Mouse (Mus musculus): ENCODE measurements around the gene Shb. TPM values are rescaled to one million over a fixed set of nuclear protein-coding genes. Genes with fewer than 3 reads are reported as not detected.

The Shb gene
- polyA plus RNA-seq, 1 experiment: 36.9 TPM

GRCm38 (mm10) chr4:45528355-45529198 is 3.7 kb downstream of the Shb start:
- WGBS: 6% methylated on average over 21 of the region's 21 CpGs
- DNase-seq (ENCODE audit: low read depth, low spot score): no peak

GRCm38 (mm10) chr4:45527562-45528354 is 4.5 kb downstream of the Shb start:
- no peak for DNase-seq (ENCODE audit: low read depth, low spot score)
- 93% methylated on average over 2 of the region's 2 CpGs for WGBS

- no peak for DNase-seq (ENCODE audit: low read depth, low spot score)
- 84% methylated on average over 2 of the region's 2 CpGs for WGBS
Measured at GRCm38 (mm10) chr4:45526846-45527561, 5.3 kb downstream of the Shb start.

- no peak for DNase-seq (ENCODE audit: low read depth, low spot score)
- WGBS: 95% methylated on average over 3 of the region's 3 CpGs
Measured at GRCm38 (mm10) chr4:45526175-45526574, 6.1 kb downstream of the Shb start.

GRCm38 (mm10) chr4:45525541-45525940 is 6.7 kb downstream of the Shb start:
- 88% methylated on average over 3 of the region's 3 CpGs for WGBS
- DNase-seq (ENCODE audit: low read depth, low spot score): no peak

- 57% methylated on average over 4 of the region's 4 CpGs for WGBS
- no peak for DNase-seq (ENCODE audit: low read depth, low spot score)
Measured at GRCm38 (mm10) chr4:45524602-45525001, 7.7 kb downstream of the Shb start.

GRCm38 (mm10) chr4:45523360-45523759 is 8.9 kb downstream of the Shb start:
- DNase-seq (ENCODE audit: low read depth, low spot score): no peak
- 88% methylated on average over 6 of the region's 6 CpGs for WGBS

GRCm38 (mm10) chr4:45522956-45523355 is 9.3 kb downstream of the Shb start:
- DNase-seq (ENCODE audit: low read depth, low spot score): no peak

GRCm38 (mm10) chr4:45522583-45522900 is 9.7 kb downstream of the Shb start:
- WGBS: 85% methylated on average over 4 of the region's 4 CpGs
- DNase-seq (ENCODE audit: low read depth, low spot score): no peak

GRCm38 (mm10) chr4:45521705-45522582 is 10.3 kb downstream of the Shb start:
- no peak for DNase-seq (ENCODE audit: low read depth, low spot score)
- WGBS: 65% methylated on average over 9 of the region's 9 CpGs

- 38% methylated on average over 8 of the region's 8 CpGs for WGBS
- DNase-seq (ENCODE audit: low read depth, low spot score): no peak
Measured at GRCm38 (mm10) chr4:45520375-45520774, 11.9 kb downstream of the Shb start.

GRCm38 (mm10) chr4:45517399-45517798 is 14.9 kb downstream of the Shb start:
- no peak for DNase-seq (ENCODE audit: low read depth, low spot score)
- WGBS: 45% methylated on average over 4 of the region's 4 CpGs

- 83% methylated on average over 4 of the region's 4 CpGs for WGBS
- DNase-seq (ENCODE audit: low read depth, low spot score): no peak
Measured at GRCm38 (mm10) chr4:45515894-45516293, 16.4 kb downstream of the Shb start.

GRCm38 (mm10) chr4:45514406-45514805 is 17.9 kb downstream of the Shb start:
- DNase-seq (ENCODE audit: low read depth, low spot score): no peak
- WGBS: 51% methylated on average over 7 of the region's 7 CpGs

- no peak for DNase-seq (ENCODE audit: low read depth, low spot score)
- 1% methylated on average over 10 of the region's 10 CpGs for whole genome bisulfite sequencing
Measured at GRCm38 (mm10) chr4:45513791-45514293, 18.4 kb downstream of the Shb start.

GRCm38 (mm10) chr4:45513340-45513739 is 18.9 kb downstream of the Shb start:
- DNase-seq (ENCODE audit: low read depth, low spot score): no peak
- WGBS: 31% methylated on average over 2 of the region's 2 CpGs

- WGBS: 21% methylated on average over 6 of the region's 6 CpGs
- no peak for DNase-seq (ENCODE audit: low read depth, low spot score)
Measured at GRCm38 (mm10) chr4:45510163-45510562, 22.1 kb downstream of the Shb start.

GRCm38 (mm10) chr4:45509416-45509815 is 22.9 kb downstream of the Shb start:
- no peak for DNase-seq (ENCODE audit: low read depth, low spot score)

GRCm38 (mm10) chr4:45508469-45508868 is 23.8 kb downstream of the Shb start:
- DNase-seq (ENCODE audit: low read depth, low spot score): no peak
- 76% methylated on average over 6 of the region's 6 CpGs for WGBS

More at GRCm38 (mm10) chr4:45509416-45509815, 22.9 kb downstream of the Shb start:
- WGBS: 92% methylated on average over 4 of the region's 4 CpGs

Measured in large intestine, adult 2 months (tissue).